Mouse (Mus musculus): ENCODE measurements around the gene Phb.

DNA sequence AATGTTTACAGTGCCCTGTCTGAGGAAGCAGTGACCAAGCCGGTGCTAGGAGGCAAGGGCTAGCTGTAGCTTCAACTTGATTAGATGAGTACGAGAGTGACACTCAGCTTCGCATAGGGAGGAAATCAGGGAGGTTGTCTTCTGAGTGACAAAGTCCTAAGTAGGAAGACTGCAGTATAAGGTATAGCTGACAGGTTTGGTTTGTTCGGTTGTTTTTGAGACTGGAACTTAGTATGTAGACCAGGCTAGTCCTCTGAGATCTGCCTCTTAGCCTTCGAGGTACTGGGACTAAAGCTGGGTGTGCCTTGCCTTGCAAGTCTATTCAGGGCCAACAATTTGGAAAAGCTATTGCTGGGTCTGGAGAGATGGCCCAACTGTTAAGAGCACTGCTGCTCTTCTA is 56.5 kb downstream of the Phb start, which contains the start of gene B130006D01Rik:
- TF ChIP-seq CTCF (IDR thresholded peaks at IDR 0.05; ENCODE audit: low read depth, low read length) (no peak), POLR2A (IDR thresholded peaks at IDR 0.05; ENCODE audit: borderline replicate concordance, low read depth, low read length) (no peak)
